Mouse (Mus musculus) hindbrain, postnatal 0 days (tissue): ENCODE measurements at regions not wholly inside any gene's neighbourhood (a gene's known extent, or its start where the extent isn't known, plus 50 kb on each side); places are given as distances from the start of the nearest gene placed in this dataset.

Experiments
- ATAC-seq: fragments of 200-750 bp; cut with Nextera tagmentation; 2 replicates; pipeline ENCODE4 v1.8.0; 2017; ENCODE audit warnings: mild to moderate bottlenecking, moderate TSS enrichment, moderate library complexity
- DNase-seq: peaks from one replicate; pipeline ENCODE4 v3.0.0-alpha.2; 2015; ENCODE audit warnings: low spot score
- H3K27ac ChIP-seq: fragments of 300-500 bp; sonication (generic); 2 replicates; pipeline ENCODE4 v1.5.1; 2014; ENCODE audit warnings: mild to moderate bottlenecking
- H3K27me3 ChIP-seq: fragments of 300-500 bp; sonication (generic); 2 replicates; pipeline ENCODE4 v1.6.1; 2014; ENCODE audit warnings: low read length, mixed read lengths; ENCODE audit not compliant: insufficient read depth
- H3K36me3 ChIP-seq: fragments of 300-500 bp; sonication (generic); 2 replicates; pipeline ENCODE4 v1.6.1; 2014; ENCODE audit warnings: low read length, mixed read lengths; ENCODE audit not compliant: insufficient read depth
- H3K4me1 ChIP-seq: fragments of 300-500 bp; sonication (generic); 2 replicates; pipeline ENCODE4 v1.6.1; 2014; ENCODE audit warnings: antibody characterized with exemption, low read length, mixed read lengths; ENCODE audit not compliant: insufficient read depth
- H3K4me2 ChIP-seq: fragments of 300-500 bp; sonication (generic); 2 replicates; pipeline ENCODE4 v1.6.1; 2014; ENCODE audit warnings: low read depth, mild to moderate bottlenecking, low read length, moderate library complexity, mixed read lengths
- H3K4me3 ChIP-seq: fragments of 300-500 bp; sonication (generic); 2 replicates; pipeline ENCODE4 v1.5.1; 2014; ENCODE audit warnings: low read length
- H3K9ac ChIP-seq: fragments of 300-500 bp; sonication (generic); replicated peaks from 2 replicates; pipeline ENCODE4 v1.6.1; 2014; ENCODE audit warnings: mild to moderate bottlenecking, low read length, moderate library complexity, mixed read lengths
- H3K9me3 ChIP-seq: fragments of 300-500 bp; sonication (generic); 2 replicates; pipeline ENCODE4 v1.6.1; 2016; ENCODE audit warnings: low read length, mixed read lengths
- CTCF ChIP-seq: IDR thresholded peaks from 2 replicates; pipeline ENCODE4 v1.5.1; 2016; ENCODE audit warnings: antibody characterized with exemption, control low read depth, low read depth
- WGBS: fragments of 180-500 bp; shearing (Covaris S2); extraction: QIAGEN DNeasy Blood & Tissue Kit; methylation state at CpG from one replicate; pipeline ENCODE4 v1.1.7; 2014; 5-methylcytosine and 5-hydroxymethylcytosine counted together

GRCm38 (mm10) chr15:50361751-50362507 lies 3522.8 kb upstream of the Gm7489 start:
- Histone ChIP-seq H3K9ac (no peak overlapping the region), H3K36me3 (no peaks in the 10 kb centered on the region), H3K9me3 (no peaks in the 10 kb centered on the region), H3K27me3 (no peaks in the 10 kb centered on the region), H3K4me3 (no peak overlapping the region), H3K4me1 (no peaks in the 10 kb centered on the region), H3K27ac (no peak overlapping the region), H3K4me2 (no peak overlapping the region)
- TF ChIP-seq CTCF = no peak
- ATAC-seq (no peak), DNase-seq (no peak)
- WGBS = 90% methylated on average over 4 of the region's 4 CpGs

- WGBS = 84% methylated on average over 7 of the region's 7 CpGs
- Histone ChIP-seq H3K4me2 (no peak overlapping the region), H3K36me3 (no peaks in the 10 kb centered on the region), H3K4me1 (no peaks in the 10 kb centered on the region), H3K4me3 (no peak overlapping the region), H3K9ac (no peak overlapping the region), H3K9me3 (no peaks in the 10 kb centered on the region), H3K27me3 (no peaks in the 10 kb centered on the region), H3K27ac (no peak overlapping the region)
- DNase-seq (no peak), ATAC-seq (no peak; the same call in 1 of the 2 replicates)
- no peak for TF ChIP-seq CTCF
Observed at GRCm38 (mm10) chr15:50400006-50400781, 3484.5 kb upstream of the Gm7489 start.

DNA sequence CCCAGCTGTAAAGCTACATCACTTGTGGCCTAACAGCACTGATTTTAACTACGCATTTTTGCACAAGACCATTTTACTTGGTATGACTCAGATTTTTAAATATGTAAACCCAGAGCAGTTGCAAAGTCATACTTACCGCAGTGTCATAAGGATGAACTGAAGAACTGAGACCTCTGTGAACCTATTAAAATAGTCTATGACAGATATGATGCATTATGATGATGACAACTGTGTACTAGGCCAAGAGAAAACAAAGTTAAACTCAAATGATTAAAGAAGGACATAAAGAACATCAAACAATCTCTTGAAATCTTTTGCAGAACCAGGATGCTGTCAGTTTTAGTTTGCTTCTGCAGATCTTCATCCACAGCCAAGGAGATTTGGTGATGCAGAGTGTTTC lies 3483.3 kb upstream of the Gm7489 start:
- Histone ChIP-seq H3K9me3 (no peaks in the 10 kb centered on the region), H3K27ac (no peak overlapping the region), H3K4me1 (no peaks in the 10 kb centered on the region), H3K4me3 (no peak overlapping the region), H3K36me3 (no peaks in the 10 kb centered on the region), H3K9ac (no peak overlapping the region), H3K27me3 (no peaks in the 10 kb centered on the region), H3K4me2 (no peak overlapping the region)
- TF ChIP-seq CTCF = no peak
- 95% methylated on average over 2 of the region's 2 CpGs for WGBS
- ATAC-seq (no peak), DNase-seq (no peak)

DNA sequence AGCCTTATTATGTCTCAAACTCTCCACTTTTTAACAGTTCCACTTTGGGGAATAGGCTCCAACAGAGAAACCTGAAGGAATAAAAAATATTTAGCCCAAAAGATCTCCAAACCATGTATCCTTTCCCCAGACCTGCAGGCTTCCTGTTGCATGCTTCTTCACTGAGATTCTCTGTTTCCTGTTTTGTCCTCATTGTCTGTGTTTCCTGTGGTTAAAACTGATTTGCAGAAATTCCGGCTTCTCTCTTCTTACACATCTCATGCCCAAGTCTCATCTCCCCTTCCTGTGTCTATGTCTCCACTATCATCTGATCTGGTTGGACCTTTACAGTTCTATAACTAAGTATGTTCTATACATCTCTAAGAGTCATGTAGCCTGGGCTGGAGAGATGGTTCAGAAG lies 3482.2 kb upstream of the Gm7489 start:
- Histone ChIP-seq H3K9me3 (no peaks in the 10 kb centered on the region), H3K4me2 (no peak overlapping the region), H3K36me3 (no peaks in the 10 kb centered on the region), H3K9ac (no peak overlapping the region), H3K4me1 (no peaks in the 10 kb centered on the region), H3K4me3 (no peak overlapping the region), H3K27ac (no peak overlapping the region), H3K27me3 (no peaks in the 10 kb centered on the region)
- 93% methylated on average over 1 of the region's 1 CpGs for WGBS
- TF ChIP-seq CTCF = no peak
- ATAC-seq = no peak
- no peak for DNase-seq

- no peaks in the 10 kb centered on the region for H3K9me3 ChIP-seq
- H3K4me3 ChIP-seq = no peak overlapping the region
- WGBS = 90% methylated on average over 2 of the region's 2 CpGs
- no peak for TF ChIP-seq CTCF
- ATAC-seq = no peak
- no peak overlapping the region for H3K4me2 ChIP-seq
- H3K9ac ChIP-seq = no peak overlapping the region
- no peaks in the 10 kb centered on the region for H3K27me3 ChIP-seq
- DNase-seq = no peak
- no peaks in the 10 kb centered on the region for H3K4me1 ChIP-seq
- H3K27ac ChIP-seq = no peak overlapping the region
- H3K36me3 ChIP-seq = no peaks in the 10 kb centered on the region
Observed at GRCm38 (mm10) chr15:50403883-50404282, 3480.8 kb upstream of the Gm7489 start.

GRCm38 (mm10) chr15:50408985-50409384 lies 3475.7 kb upstream of the Gm7489 start:
- Histone ChIP-seq H3K27me3 (no peaks in the 10 kb centered on the region), H3K27ac (no peak overlapping the region), H3K36me3 (no peaks in the 10 kb centered on the region), H3K4me1 (no peaks in the 10 kb centered on the region), H3K4me2 (no peak overlapping the region), H3K4me3 (no peak overlapping the region), H3K9me3 (no peaks in the 10 kb centered on the region), H3K9ac (no peak overlapping the region)
- WGBS = 62% methylated on average over 2 of the region's 2 CpGs
- DNase-seq (no peak), ATAC-seq (no peak)
- no peak for TF ChIP-seq CTCF

DNA sequence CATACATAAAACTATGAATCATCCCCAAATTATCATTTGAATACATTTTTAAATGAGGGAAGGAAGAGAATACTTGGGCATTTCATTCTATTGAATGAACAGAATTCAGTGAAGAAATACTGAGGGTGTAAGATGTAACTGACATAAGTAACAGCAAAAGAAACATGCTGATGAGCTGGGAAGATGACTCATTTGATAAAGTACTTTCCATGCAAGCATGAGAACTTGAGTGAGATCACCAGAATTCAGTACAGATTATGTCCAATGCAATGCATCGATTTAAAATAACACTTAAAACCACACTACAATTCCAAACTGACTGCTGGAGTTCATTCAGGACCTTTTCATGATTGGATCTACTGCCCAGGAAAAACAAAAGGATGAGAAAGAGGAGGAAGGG lies 3467.1 kb upstream of the Gm7489 start:
- Histone ChIP-seq H3K9ac (no peak overlapping the region), H3K9me3 (no peaks in the 10 kb centered on the region), H3K4me2 (no peak overlapping the region), H3K27me3 (no peaks in the 10 kb centered on the region), H3K27ac (no peak overlapping the region), H3K4me1 (no peaks in the 10 kb centered on the region), H3K4me3 (no peak overlapping the region), H3K36me3 (no peaks in the 10 kb centered on the region)
- DNase-seq (no peak), ATAC-seq (no peak)
- 88% methylated on average over 1 of the region's 1 CpGs for WGBS
- no peak for TF ChIP-seq CTCF
